Mouse (Mus musculus) liver, postnatal 0 days (tissue): Measurements from ENCODE around the gene Lyg2.

Experiments used
- CTCF ChIP-seq: sonication (generic); IDR thresholded peaks from 2 replicates; pipeline ENCODE4 v1.5.1; 2016; ENCODE audit warnings: antibody characterized with exemption, low read depth
- EP300 ChIP-seq: IDR thresholded peaks from 2 replicates; pipeline ENCODE4 v1.6.1; 2016; ENCODE audit warnings: antibody characterized with exemption, low read depth, mild to moderate bottlenecking

DNA sequence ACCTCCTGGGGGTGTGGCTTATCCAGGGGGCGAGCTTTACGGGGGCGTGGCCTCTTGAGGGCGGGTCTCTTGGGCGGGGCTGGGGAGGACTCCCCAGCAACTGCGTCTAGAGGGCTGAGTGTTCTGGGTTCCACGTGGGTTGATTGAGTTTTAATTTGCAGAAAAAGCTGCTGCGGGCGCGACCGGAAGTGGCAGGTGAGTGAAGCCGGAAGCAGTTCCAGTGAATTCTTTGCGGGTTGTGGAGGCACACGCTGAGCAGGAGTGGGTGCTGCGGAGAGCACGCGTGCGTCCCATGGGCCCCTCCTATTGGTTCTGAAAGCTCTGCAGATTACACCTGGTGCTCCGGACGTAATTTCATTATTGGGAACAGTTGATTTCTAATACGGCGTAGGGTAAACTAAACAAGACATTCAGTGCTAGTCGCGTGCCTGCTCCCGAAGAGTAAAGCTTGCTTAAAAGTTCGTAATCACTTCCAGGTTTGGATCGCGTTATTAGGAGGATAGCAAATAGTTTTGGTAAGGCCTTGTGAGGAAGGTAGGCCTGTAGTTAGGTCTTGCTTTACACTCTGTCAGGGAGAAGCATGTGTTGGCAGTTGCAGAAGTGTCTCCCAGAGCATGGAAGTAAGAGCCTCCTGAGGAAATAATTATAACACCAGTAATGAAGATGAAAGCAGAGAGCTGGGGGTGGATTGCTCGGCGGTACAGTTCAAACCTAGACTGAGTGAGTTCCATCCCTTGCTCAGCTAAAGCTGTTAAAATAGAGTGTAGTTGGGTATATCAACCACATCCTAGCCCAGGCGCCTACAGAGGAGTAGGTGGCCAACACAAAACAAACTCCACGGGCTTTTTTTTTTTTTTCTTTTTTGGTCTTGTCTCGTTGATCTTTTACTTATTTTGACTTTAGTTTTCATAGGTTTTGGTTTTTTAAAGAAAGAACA is 43.9 kb downstream of the Lyg2 start:
- TF ChIP-seq CTCF (no peak), EP300 (no peak)
